ENCODE assay signal across 14 mouse cellular contexts in the genomic region with DNA sequence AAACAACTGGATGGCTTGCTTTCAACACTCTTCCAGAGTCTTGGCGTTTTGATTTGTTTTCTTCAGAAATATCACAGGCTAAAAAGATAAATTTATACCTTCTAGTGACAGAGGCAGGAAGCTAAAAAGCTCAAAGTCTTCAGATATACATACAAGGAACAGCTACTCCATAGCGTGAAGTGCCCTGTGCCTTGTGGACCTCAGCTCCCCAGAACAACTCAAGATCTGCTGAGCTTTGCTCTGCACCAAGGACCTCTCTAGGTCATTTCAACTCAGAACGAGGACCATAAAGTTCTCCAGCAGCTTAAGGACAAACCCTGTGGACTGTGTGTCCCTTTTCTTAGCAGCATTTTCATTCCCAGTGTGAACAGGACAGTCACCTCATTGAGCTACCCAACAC.
"Had no signal": no experiment of that assay in that cellular context is flagged by ENCODE, and none has a peak within 500 bp of the region (broad histone marks: within the 10 kb centered on the region; RNA-seq: fewer than 3 reads in every experiment).

No protein-coding gene starts in this region.

- H3K4me3 ChIP-seq: left cerebral cortex, adult 2 months; limb, embryonic 15.5 days; liver, embryonic 12.5 days; midbrain, embryonic 12.5 days; neural tube, embryonic 13.5 days; stomach, embryonic 15.5 days had no signal

- H3K27me3 ChIP-seq: limb, embryonic 15.5 days; liver, embryonic 12.5 days; midbrain, embryonic 12.5 days; neural tube, embryonic 13.5 days; stomach, embryonic 15.5 days had no signal

- H3K4me1 ChIP-seq: liver, embryonic 12.5 days; stomach, embryonic 15.5 days had no signal

- DNase-seq: kidney, adult 9 months; lung, embryonic 14.5 days; lung, postnatal 10 days; lung, postnatal 4 days; right cerebral cortex, postnatal 14 days; thymus, postnatal 4 days had no signal

- H3K9ac ChIP-seq: limb, embryonic 15.5 days; liver, embryonic 12.5 days; lung, embryonic 14.5 days; midbrain, embryonic 12.5 days; neural tube, embryonic 13.5 days; stomach, embryonic 15.5 days had no signal

- H3K9me3 ChIP-seq: limb, embryonic 15.5 days; liver, embryonic 12.5 days; midbrain, embryonic 12.5 days; neural tube, embryonic 13.5 days; stomach, embryonic 15.5 days had no signal

- H3K27ac ChIP-seq: left cerebral cortex, adult 2 months; limb, embryonic 15.5 days; liver, embryonic 12.5 days; midbrain, embryonic 12.5 days; neural tube, embryonic 13.5 days; stomach, embryonic 15.5 days had no signal

- H3K4me2 ChIP-seq: limb, embryonic 15.5 days; liver, embryonic 12.5 days; lung, embryonic 14.5 days; midbrain, embryonic 12.5 days; neural tube, embryonic 13.5 days; stomach, embryonic 15.5 days had no signal

- ATAC-seq: inflammation-experienced regulatory T-cells, adult 6 months; liver, embryonic 12.5 days; midbrain, embryonic 16.5 days had no signal
